Comparison of ENCODE assay signal across 8 mouse cellular contexts in genomic region chr13:38037811-38038210, GRCm38 (mm10). TPM values are rescaled to one million over a fixed set of nuclear protein-coding genes. Genes with fewer than 3 reads are reported as not detected.
DNase-seq lines count a peak whose midpoint lies in the region; ATAC-seq and TF ChIP-seq lines count a peak whose summit lies in the region.

No protein-coding gene starts in this region.

- TF ChIP-seq CTCF in spleen, adult 2 months (IDR thresholded peaks at IDR 0.05; ENCODE audit: extremely low read depth, insufficient read depth, insufficient read length, insufficient replicate concordance), result no peak

- no peak overlapping the region for H3K27ac ChIP-seq in spleen, adult 2 months (ENCODE audit: insufficient read depth, low read length)
- no peak overlapping the region for H3K27ac ChIP-seq in liver, embryonic 11.5 days (ENCODE audit: low read depth, low read length)
- H3K27ac ChIP-seq in neural tube, embryonic 15.5 days (replicated peaks), result no peak overlapping the region

- peak in 1 of 2 experiments; percentile 36 for DNase-seq in spleen, adult 2 months (ENCODE audit: low read depth in 1 of 2, low spot score in 2 of 2)
- DNase-seq in spleen, adult 18-20 months, result no peak
- DNase-seq in c-Kit-positive CD71-negative TER-119-negative erythroid progenitor cells, embryonic 14.5 days (ENCODE audit: low read depth), result peak; percentile 13
- no peak for DNase-seq in liver, embryonic 11.5 days (ENCODE audit: low spot score)
- no peak for DNase-seq in left cerebral cortex, adult 11 months (ENCODE audit: low spot score)
- no peak for DNase-seq in right cerebral cortex, adult 2 months (ENCODE audit: low spot score in 2 of 2)

- TF ChIP-seq POLR2A in spleen, adult 2 months (IDR thresholded peaks at IDR 0.05; ENCODE audit: low read depth, low read length), result no peak

- H3K4me1 ChIP-seq in spleen, adult 2 months (ENCODE audit: control insufficient read depth, insufficient read depth, insufficient read length), result peaks cover 4% of the 10 kb centered on the region; the same call in 1 of the 2 replicates
- H3K4me1 ChIP-seq in liver, embryonic 11.5 days (replicated peaks; ENCODE audit: control insufficient read depth, insufficient read depth, low read length), result peaks cover 6% of the 10 kb centered on the region; the same call in 1 of the 2 replicates
- peaks cover 24% of the 10 kb centered on the region for H3K4me1 ChIP-seq in neural tube, embryonic 15.5 days

- H3K9me3 ChIP-seq in liver, embryonic 11.5 days (ENCODE audit: control insufficient read depth, low read length), result no peaks in the 10 kb centered on the region
- H3K9me3 ChIP-seq in neural tube, embryonic 15.5 days (replicated peaks), result no peaks in the 10 kb centered on the region

- peaks cover 14% of the 10 kb centered on the region for H3K36me3 ChIP-seq in spleen, adult 2 months (ENCODE audit: control insufficient read depth, insufficient read depth, low read length)
- H3K36me3 ChIP-seq in liver, embryonic 11.5 days (ENCODE audit: control insufficient read depth, insufficient read depth, low read length), result peaks cover 11% of the 10 kb centered on the region
- peaks cover 29% of the 10 kb centered on the region for H3K36me3 ChIP-seq in neural tube, embryonic 15.5 days

- peak overlapping the region; percentile 92 for H3K4me2 ChIP-seq in liver, embryonic 11.5 days
- H3K4me2 ChIP-seq in neural tube, embryonic 15.5 days, result peak overlapping the region; percentile 95

- H3K27me3 ChIP-seq in spleen, adult 2 months (ENCODE audit: control insufficient read depth, insufficient read depth, low read length), result no peaks in the 10 kb centered on the region
- no peaks in the 10 kb centered on the region for H3K27me3 ChIP-seq in liver, embryonic 11.5 days (replicated peaks; ENCODE audit: control insufficient read depth, insufficient read depth, low read length)
- H3K27me3 ChIP-seq in neural tube, embryonic 15.5 days (replicated peaks), result no peaks in the 10 kb centered on the region

- peak overlapping the region; percentile 87 for H3K9ac ChIP-seq in liver, embryonic 11.5 days (ENCODE audit: low read depth, low read length)
- H3K9ac ChIP-seq in neural tube, embryonic 15.5 days (replicated peaks), result peak overlapping the region; percentile 77

- peak overlapping the region; percentile 67 for H3K4me3 ChIP-seq in spleen, adult 2 months (ENCODE audit: extremely low read depth, insufficient read depth, insufficient read length)
- peak overlapping the region; percentile 86 for H3K4me3 ChIP-seq in liver, embryonic 11.5 days (ENCODE audit: low read depth, low read length)
- H3K4me3 ChIP-seq in neural tube, embryonic 15.5 days (replicated peaks), result peak overlapping the region; percentile 86

- ATAC-seq in hematopoietic stem cell, adult 5-6 weeks (replicated peaks in 1 of 2; ENCODE audit: insufficient read depth in 1 of 2, low FRiP score in 2 of 2, low TSS enrichment in 1 of 2, low read depth in 1 of 2, poor library complexity in 2 of 2, severe bottlenecking in 2 of 2), result peak; percentile 28 to 57
- ATAC-seq in liver, embryonic 11.5 days (replicated peaks; ENCODE audit: low FRiP score), result no peak
- no peak for ATAC-seq in neural tube, embryonic 15.5 days (ENCODE audit: low FRiP score)

- 5% methylated on average over 12 of the region's 12 CpGs for WGBS in spleen, adult 2 months
- WGBS in liver, embryonic 11.5 days, result 30% methylated on average over 12 of the region's 12 CpGs
- WGBS in neural tube, embryonic 15.5 days, result 55% methylated on average over 12 of the region's 12 CpGs

RNA-seq across cellular contexts. Expression of gene Cage1, which starts 0.9 kb away (rescaled TPM):
- polyA plus RNA-seq in spleen, adult 2 months (2012; rRNA removed), result 0.06 and 0.08 TPM in 2 replicates
- total RNA-seq in hematopoietic stem cell, adult 5-6 weeks (2017), result 2.7 and 4.6 TPM in 2 replicates
- polyA plus RNA-seq in liver, embryonic 11.5 days (2014; fragmentation: Nextera tagmentation; extraction: Ambion mirVana), result 0.96 and 0.97 TPM in 2 replicates
- polyA plus RNA-seq in neural tube, embryonic 15.5 days (2015; fragmentation: Nextera tagmentation; extraction: Ambion mirVana), result 2.0 and 2.6 TPM in 2 replicates

RNA-seq across cellular contexts. Expression of gene Riok1, which starts 1.0 kb away (rescaled TPM):
- polyA plus RNA-seq in spleen, adult 2 months (2012; rRNA removed), result 13.0 and 17.1 TPM in 2 replicates
- total RNA-seq in hematopoietic stem cell, adult 5-6 weeks (2017), result 187 and 196 TPM in 2 replicates
- 48.2 and 48.7 TPM in 2 replicates for polyA plus RNA-seq in liver, embryonic 11.5 days (2014; fragmentation: Nextera tagmentation; extraction: Ambion mirVana)
- 51.7 and 54.4 TPM in 2 replicates for polyA plus RNA-seq in neural tube, embryonic 15.5 days (2015; fragmentation: Nextera tagmentation; extraction: Ambion mirVana)

RNA-seq across cellular contexts. Expression of gene Ssr1, which starts 43.8 kb away (rescaled TPM):
- 3.9 and 4.1 TPM in 2 replicates for polyA plus RNA-seq in spleen, adult 2 months (2012; rRNA removed)
- 101 and 117 TPM in 2 replicates for total RNA-seq in hematopoietic stem cell, adult 5-6 weeks (2017)
- polyA plus RNA-seq in liver, embryonic 11.5 days (2014; fragmentation: Nextera tagmentation; extraction: Ambion mirVana), result 143 and 166 TPM in 2 replicates
- 64.5 and 67.1 TPM in 2 replicates for polyA plus RNA-seq in neural tube, embryonic 15.5 days (2015; fragmentation: Nextera tagmentation; extraction: Ambion mirVana)

Comparison
In these comparisons a context has a peak if more than half of its experiments do, and no peak if none do; other contexts are left out.
1. ATAC-seq: peak in hematopoietic stem cell, adult 5-6 weeks (2 of 2); none in liver, embryonic 11.5 days (single experiment) and neural tube, embryonic 15.5 days (single experiment).
2. RNA of gene Ssr1, which starts 43.8 kb away (polyA plus RNA-seq): 143 to 166 TPM in liver, embryonic 11.5 days and 64.5 to 67.1 TPM in neural tube, embryonic 15.5 days; 3.9 to 4.1 TPM in spleen, adult 2 months; every median in the first group is over 10 times any median in the second.
3. Peak in every context shown above with its lines, with median percentiles within 50 percentile points of each other: H3K4me3 ChIP-seq.